Mouse (Mus musculus): ENCODE data around the gene Lce3c.

Gene Lce3c

GRCm38 (mm10) chr3:92944186-92944585 is at the start of gene Lce3c:
Gene Lce3c, plus strand, starts transcription at chr3:92944486.
- no peak for DNase-seq (ENCODE audit: low read depth, low spot score)

- DNase-seq (ENCODE audit: low read depth, low spot score), result no peak
Observed at GRCm38 (mm10) chr3:92894489-92894888, 49.8 kb upstream of the Lce3c start.

GRCm38 (mm10) chr3:92902992-92903391 is 41.3 kb upstream of the Lce3c start:
- DNase-seq (ENCODE audit: low read depth, low spot score), result no peak

- DNase-seq (ENCODE audit: low read depth, low spot score), result no peak
Observed at GRCm38 (mm10) chr3:92903640-92904039, 40.6 kb upstream of the Lce3c start.

GRCm38 (mm10) chr3:92905182-92905581 is 39.1 kb upstream of the Lce3c start:
- DNase-seq (ENCODE audit: low read depth, low spot score), result no peak

- no peak for DNase-seq (ENCODE audit: low read depth, low spot score)
Observed at GRCm38 (mm10) chr3:92907571-92907970, 36.7 kb upstream of the Lce3c start.

- DNase-seq (ENCODE audit: low read depth, low spot score), result no peak
Observed at GRCm38 (mm10) chr3:92920364-92920763, 23.9 kb upstream of the Lce3c start.

- no peak for DNase-seq (ENCODE audit: low read depth, low spot score)
Observed at GRCm38 (mm10) chr3:92926130-92926529, 18.2 kb upstream of the Lce3c start, which contains the start of gene Lce3a. Gene Lce3a, minus strand, starts transcription at chr3:92926230.

- no peak for DNase-seq (ENCODE audit: low read depth, low spot score)
Observed at GRCm38 (mm10) chr3:92932679-92933078, 11.6 kb upstream of the Lce3c start, which contains the start of gene Lce3b. Gene Lce3b, plus strand, starts transcription at chr3:92932979.

GRCm38 (mm10) chr3:92957090-92957489 is 12.8 kb downstream of the Lce3c start, which contains the start of gene Lce3d:
Gene Lce3d, plus strand, starts transcription at chr3:92957390.
- no peak for DNase-seq (ENCODE audit: low read depth, low spot score)

- no peak for DNase-seq (ENCODE audit: low read depth, low spot score)
Observed at GRCm38 (mm10) chr3:92966761-92967160, 22.5 kb downstream of the Lce3c start, which contains the start of gene Lce3e. Gene Lce3e, plus strand, starts transcription at chr3:92967061.

GRCm38 (mm10) chr3:92978484-92978883 is 34.2 kb downstream of the Lce3c start:
- DNase-seq (ENCODE audit: low read depth, low spot score), result no peak

GRCm38 (mm10) chr3:92991926-92992325 is 47.6 kb downstream of the Lce3c start, which contains the start of gene Lce3f:
Gene Lce3f, plus strand, starts transcription at chr3:92992226.
- DNase-seq (ENCODE audit: low read depth, low spot score), result no peak

Data from skeletal muscle tissue, adult 2 months (tissue).